Mouse (Mus musculus) layer of hippocampus, adult 9-10 months (tissue): ENCODE results near the gene Otulin.

ENCODE experiments used
- DNase-seq: peaks from one replicate; pipeline ENCODE4 v3.0.0; 2022; ENCODE audit warnings: low spot score

Otulin gene

DNA sequence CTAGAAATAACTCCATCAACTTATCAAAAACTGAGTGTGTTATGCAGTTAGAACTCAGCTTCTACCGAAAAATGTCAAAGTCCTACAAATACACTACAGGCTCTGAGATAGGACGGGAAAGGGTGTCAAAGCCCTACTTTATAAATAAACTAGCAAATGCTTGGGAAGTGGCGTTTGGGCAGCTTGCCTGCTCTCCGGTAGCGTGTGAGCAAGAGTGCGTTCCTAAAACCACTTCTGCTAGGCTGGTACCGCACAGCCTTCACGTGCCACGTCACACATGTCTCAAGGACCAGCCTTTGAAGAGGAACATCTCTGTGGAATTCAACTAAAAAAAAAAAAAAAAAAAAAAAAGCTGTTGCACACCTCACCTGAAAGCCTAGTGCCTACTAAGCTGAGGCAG, 127.3 kb downstream of the Otulin start:
- DNase-seq, result no peak

- no peak for DNase-seq
These were observed 128.2 kb downstream of the Otulin start for GRCm38 (mm10) chr15:27502338-27502737.

DNA sequence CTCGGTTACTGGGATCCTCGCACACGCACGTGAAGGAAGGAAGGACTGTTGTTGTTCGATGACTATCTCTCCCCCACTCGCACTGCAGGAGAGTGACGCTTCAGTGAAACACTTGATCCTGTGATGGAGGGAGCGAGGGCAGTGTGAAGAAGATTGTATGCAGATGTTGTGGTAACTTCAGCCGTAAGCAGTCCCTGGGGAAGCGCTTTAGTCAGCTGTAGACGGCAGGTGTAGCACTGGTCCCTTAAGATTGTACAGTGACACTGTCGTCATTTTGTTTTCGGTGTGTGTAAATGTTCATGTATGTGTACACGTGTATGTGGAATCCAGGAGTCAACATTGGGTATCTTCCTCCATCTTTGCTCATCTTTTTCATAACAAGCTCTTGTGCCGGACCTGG, 130.1 kb downstream of the Otulin start:
- no peak for DNase-seq

DNA sequence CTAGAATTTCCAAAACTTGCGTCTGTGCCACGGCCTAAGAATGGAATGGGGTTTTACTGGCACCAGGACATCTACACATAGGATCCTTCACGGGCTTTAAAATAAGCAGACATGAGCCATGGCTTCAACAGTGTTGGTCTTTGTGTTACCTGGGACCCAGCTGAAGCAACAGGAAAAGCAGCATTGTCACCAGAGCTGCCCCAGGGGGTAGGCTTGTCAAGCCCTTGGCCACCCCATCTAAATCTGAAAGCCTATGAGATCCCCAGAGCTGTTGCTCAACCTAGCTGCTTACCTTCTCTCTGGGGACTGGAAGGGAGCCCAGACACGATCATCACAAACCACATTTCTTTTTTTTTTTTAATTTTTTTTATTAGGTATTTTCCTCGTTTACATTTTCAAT, 132.4 kb downstream of the Otulin start:
- DNase-seq, result no peak

DNA sequence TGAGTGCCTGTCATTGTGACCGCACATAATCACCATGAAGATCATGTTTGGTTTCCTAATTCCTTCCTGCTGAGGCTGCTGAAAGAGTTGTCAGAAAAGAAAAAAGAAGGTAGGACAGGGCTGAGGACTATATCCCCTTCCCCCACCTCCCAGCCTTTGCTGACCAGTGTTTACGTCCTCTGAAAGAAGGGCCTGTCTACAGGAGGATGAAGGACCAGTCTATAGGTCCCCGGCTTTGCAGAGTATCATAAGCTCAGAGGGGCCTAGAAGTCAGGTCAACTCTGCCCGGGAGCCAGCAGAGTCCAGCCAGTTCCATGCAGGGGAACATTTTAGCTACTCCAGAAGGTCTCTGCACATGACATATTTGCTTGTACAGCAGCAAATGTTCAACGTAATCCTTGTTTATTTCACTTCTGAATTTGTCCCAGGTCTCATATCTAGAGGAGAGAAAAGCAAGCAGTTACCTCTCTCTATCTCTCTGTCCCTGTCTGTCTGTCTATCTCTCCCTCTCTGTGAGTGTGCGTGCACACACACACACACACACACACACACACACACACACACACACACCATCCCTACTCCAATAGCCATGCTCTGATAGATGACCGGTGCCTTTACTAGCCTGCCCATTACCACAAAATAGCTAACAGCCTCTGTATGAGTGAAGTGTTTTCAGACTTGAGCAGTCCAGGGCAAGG, 133.0 kb downstream of the Otulin start:
- DNase-seq, result no peak

DNA sequence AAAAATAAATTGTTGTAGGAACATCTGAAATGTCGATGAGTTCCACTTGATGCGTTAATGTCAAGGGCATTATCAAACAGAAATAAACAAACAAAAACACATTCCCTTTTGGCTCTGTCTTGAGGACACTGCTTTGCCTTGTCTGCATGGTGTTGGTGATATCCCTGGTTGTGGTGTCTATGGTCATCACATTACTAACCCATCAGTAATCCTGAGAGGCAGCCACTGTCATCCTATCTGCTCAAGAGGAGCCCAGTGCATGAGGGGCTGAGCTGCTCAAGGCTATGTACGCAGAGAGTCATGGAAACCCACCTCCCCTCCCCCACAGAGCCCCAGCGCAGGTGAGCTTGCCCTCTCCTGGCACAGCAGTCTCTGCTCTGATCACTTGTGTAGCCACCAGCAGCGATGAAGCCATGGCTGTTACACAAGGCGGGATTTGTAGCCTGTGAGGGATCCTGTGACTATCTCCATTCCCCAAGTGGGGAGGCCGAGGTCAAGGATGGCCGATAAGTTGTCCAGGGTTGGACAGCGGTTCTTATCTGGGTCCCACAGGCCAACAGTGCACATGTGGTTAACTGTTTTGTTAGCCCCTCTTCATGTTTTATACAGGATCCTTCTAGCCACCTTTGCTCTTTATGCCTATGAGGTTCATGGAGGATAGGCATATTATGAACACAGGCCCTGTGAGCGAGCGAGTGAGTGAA, 133.7 kb downstream of the Otulin start:
- no peak for DNase-seq

DNA sequence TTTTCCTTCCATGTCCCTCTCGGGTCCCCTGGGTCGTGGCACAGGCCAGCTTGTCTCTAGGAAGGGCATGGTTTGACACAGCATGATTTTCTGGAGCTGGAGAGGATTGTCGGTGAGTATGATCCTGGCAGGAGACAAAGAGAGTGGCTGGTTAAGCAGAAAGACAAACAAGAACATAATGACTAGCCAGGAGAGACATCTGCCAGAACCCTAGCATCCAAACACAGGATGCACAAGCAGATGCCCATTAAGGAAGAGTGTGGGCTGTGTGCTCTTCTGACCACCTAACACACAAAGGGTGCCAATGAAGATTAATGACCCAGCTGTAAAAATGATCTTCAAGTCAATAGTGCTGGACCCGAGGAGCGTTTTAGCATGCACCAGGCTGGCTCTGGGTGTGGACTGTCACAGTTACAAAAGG, 134.5 kb downstream of the Otulin start:
- no peak for DNase-seq

GRCm38 (mm10) chr15:27493516-27493915, 137.0 kb downstream of the Otulin start:
- DNase-seq, result no peak

DNA sequence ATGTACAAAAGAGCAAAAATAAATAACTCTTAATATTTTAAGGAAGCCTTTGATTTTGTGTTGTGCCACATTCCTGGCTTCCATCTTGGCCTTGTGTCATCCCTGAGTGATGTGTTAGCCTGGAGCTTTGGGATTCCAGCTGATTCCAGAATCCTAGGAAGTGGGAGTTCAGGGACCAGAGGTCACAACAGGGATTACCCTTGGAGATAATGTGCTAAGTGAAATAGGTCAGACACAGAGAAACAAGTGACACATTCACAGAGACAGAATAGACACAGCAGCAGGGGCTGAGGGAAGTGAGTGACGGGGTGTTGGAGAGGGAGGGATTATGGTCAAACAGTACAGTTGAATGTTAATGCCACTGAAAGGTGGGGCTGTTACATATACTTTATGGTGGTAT, 137.8 kb downstream of the Otulin start:
- DNase-seq, result no peak
